Mouse (Mus musculus): ENCODE measurements around the gene Fxr2. TPM values are rescaled to one million over a fixed set of nuclear protein-coding genes. Genes with fewer than 3 reads are reported as not detected.
A peak's percentile ranks its signal among the peaks of the same experiment; 100 is the strongest.

Fxr2 gene
- polyA plus RNA-seq, 1 experiment from 2014 or later: 31.2 TPM

- Histone ChIP-seq H3K36me3 (ENCODE audit: insufficient read depth) (peaks cover 98% of the 10 kb centered on the region), H3K9ac (no peak overlapping the region), H3K27me3 (ENCODE audit: insufficient read depth, low read length) (no peaks in the 10 kb centered on the region), H3K4me1 (ENCODE audit: insufficient read depth) (no peaks in the 10 kb centered on the region), H3K4me2 (no peak overlapping the region), H3K4me3 (ENCODE audit: low read depth, low read length) (no peak overlapping the region), H3K9me3 (ENCODE audit: low read depth, low read length) (no peaks in the 10 kb centered on the region), H3K27ac (ENCODE audit: low read depth) (no peak overlapping the region)
- TF ChIP-seq CTCF (IDR thresholded peaks at IDR 0.05; ENCODE audit: low read depth): no peak
- ATAC-seq (ENCODE audit: insufficient read depth): no peak
- WGBS: 91% methylated on average over 5 of the region's 5 CpGs
- DNase-seq: no peak
Observed at GRCm38 (mm10) chr11:69645860-69646259, 13.1 kb downstream of the Fxr2 start.

- DNase-seq: no peak
- peaks cover 81% of the 10 kb centered on the region for H3K36me3 ChIP-seq (ENCODE audit: insufficient read depth)
- no peak for TF ChIP-seq CTCF (IDR thresholded peaks at IDR 0.05; ENCODE audit: low read depth)
- 73% methylated on average over 5 of the region's 5 CpGs for WGBS
- no peaks in the 10 kb centered on the region for H3K27me3 ChIP-seq (ENCODE audit: insufficient read depth, low read length)
- no peak for ATAC-seq (ENCODE audit: insufficient read depth)
- H3K4me2 ChIP-seq: no peak overlapping the region
- no peaks in the 10 kb centered on the region for H3K9me3 ChIP-seq (ENCODE audit: low read depth, low read length)
- no peak overlapping the region for H3K9ac ChIP-seq
- no peaks in the 10 kb centered on the region for H3K4me1 ChIP-seq (ENCODE audit: insufficient read depth)
- no peak overlapping the region for H3K4me3 ChIP-seq (ENCODE audit: low read depth, low read length)
- no peak overlapping the region for H3K27ac ChIP-seq (ENCODE audit: low read depth)
Observed at GRCm38 (mm10) chr11:69653399-69653798, 20.6 kb downstream of the Fxr2 start.

- peaks cover 75% of the 10 kb centered on the region for H3K36me3 ChIP-seq (ENCODE audit: insufficient read depth)
- H3K9ac ChIP-seq: no peak overlapping the region
Observed at GRCm38 (mm10) chr11:69654760-69655159, 22.0 kb downstream of the Fxr2 start.

GRCm38 (mm10) chr11:69655264-69656064 is 22.7 kb downstream of the Fxr2 start, which contains the start of gene Sox15:
Gene Sox15, plus strand, starts transcription at chr11:69655314.
- Histone ChIP-seq H3K27me3 (ENCODE audit: insufficient read depth, low read length) (no peaks in the 10 kb centered on the region), H3K27ac (ENCODE audit: low read depth) (peak within 1 kb of the TSS; percentile 33; the same call in 1 of the 2 replicates), H3K9me3 (ENCODE audit: low read depth, low read length) (no peaks in the 10 kb centered on the region), H3K4me1 (ENCODE audit: insufficient read depth) (no peaks in the 10 kb centered on the region), H3K36me3 (ENCODE audit: insufficient read depth) (peaks cover 72% of the 10 kb centered on the region), H3K4me3 (ENCODE audit: low read depth, low read length) (no peak within 1 kb of the TSS), H3K9ac (no peak within 1 kb of the TSS), H3K4me2 (peak within 1 kb of the TSS; percentile 32)
- ATAC-seq (ENCODE audit: insufficient read depth) (peak; percentile 83), DNase-seq (peak; percentile 93)
- peak; percentile 84 for TF ChIP-seq CTCF (IDR thresholded peaks at IDR 0.05; ENCODE audit: low read depth)
- 19% methylated on average over 34 of the region's 34 CpGs for WGBS

More at GRCm38 (mm10) chr11:69654760-69655159, 22.0 kb downstream of the Fxr2 start:
- no peak for ATAC-seq (ENCODE audit: insufficient read depth)
- Histone ChIP-seq H3K27me3 (ENCODE audit: insufficient read depth, low read length) (no peaks in the 10 kb centered on the region), H3K9me3 (ENCODE audit: low read depth, low read length) (no peaks in the 10 kb centered on the region), H3K4me3 (ENCODE audit: low read depth, low read length) (no peak overlapping the region), H3K27ac (ENCODE audit: low read depth) (peak overlapping the region; percentile 33; the same call in 1 of the 2 replicates), H3K4me2 (no peak overlapping the region), H3K4me1 (ENCODE audit: insufficient read depth) (no peaks in the 10 kb centered on the region)
- 28% methylated on average over 9 of the region's 9 CpGs for WGBS
- DNase-seq: peak; percentile 21
- no peak for TF ChIP-seq CTCF (IDR thresholded peaks at IDR 0.05; ENCODE audit: low read depth)

GRCm38 (mm10) chr11:69656065-69656455 is 23.3 kb downstream of the Fxr2 start:
- Histone ChIP-seq H3K4me2 (no peak overlapping the region), H3K4me1 (ENCODE audit: insufficient read depth) (no peaks in the 10 kb centered on the region), H3K9ac (no peak overlapping the region), H3K27ac (ENCODE audit: low read depth) (no peak overlapping the region), H3K27me3 (ENCODE audit: insufficient read depth, low read length) (no peaks in the 10 kb centered on the region), H3K36me3 (ENCODE audit: insufficient read depth) (peaks cover 66% of the 10 kb centered on the region), H3K9me3 (ENCODE audit: low read depth, low read length) (no peaks in the 10 kb centered on the region), H3K4me3 (ENCODE audit: low read depth, low read length) (no peak overlapping the region)
- DNase-seq: no peak
- no peak for TF ChIP-seq CTCF (IDR thresholded peaks at IDR 0.05; ENCODE audit: low read depth)
- ATAC-seq (ENCODE audit: insufficient read depth): no peak
- 66% methylated on average over 5 of the region's 5 CpGs for WGBS

- no peak overlapping the region; the same call in 1 of the 2 replicates for H3K9ac ChIP-seq
- H3K27ac ChIP-seq (ENCODE audit: low read depth): no peak overlapping the region; the same call in 1 of the 2 replicates
- H3K4me1 ChIP-seq (ENCODE audit: insufficient read depth): no peaks in the 10 kb centered on the region
- H3K4me3 ChIP-seq (ENCODE audit: low read depth, low read length): no peak overlapping the region
- TF ChIP-seq CTCF (IDR thresholded peaks at IDR 0.05; ENCODE audit: low read depth): peak; percentile 82
- DNase-seq: peak; percentile 90
- no peaks in the 10 kb centered on the region for H3K9me3 ChIP-seq (ENCODE audit: low read depth, low read length)
- no peak overlapping the region for H3K4me2 ChIP-seq
- WGBS: 73% methylated on average over 10 of the region's 10 CpGs
- no peak for ATAC-seq (ENCODE audit: insufficient read depth)
- no peaks in the 10 kb centered on the region for H3K27me3 ChIP-seq (ENCODE audit: insufficient read depth, low read length)
- H3K36me3 ChIP-seq (ENCODE audit: insufficient read depth): peaks cover 59% of the 10 kb centered on the region
Observed at GRCm38 (mm10) chr11:69656617-69657461, 24.0 kb downstream of the Fxr2 start.

GRCm38 (mm10) chr11:69657462-69657881 is 24.7 kb downstream of the Fxr2 start:
- no peak for TF ChIP-seq CTCF (IDR thresholded peaks at IDR 0.05; ENCODE audit: low read depth)
- no peak for ATAC-seq (ENCODE audit: insufficient read depth)
- Histone ChIP-seq H3K4me2 (no peak overlapping the region), H3K4me3 (ENCODE audit: low read depth, low read length) (no peak overlapping the region), H3K4me1 (ENCODE audit: insufficient read depth) (no peaks in the 10 kb centered on the region), H3K9me3 (ENCODE audit: low read depth, low read length) (no peaks in the 10 kb centered on the region), H3K36me3 (ENCODE audit: insufficient read depth) (peaks cover 53% of the 10 kb centered on the region), H3K27ac (ENCODE audit: low read depth) (no peak overlapping the region), H3K9ac (no peak overlapping the region), H3K27me3 (ENCODE audit: insufficient read depth, low read length) (no peaks in the 10 kb centered on the region)
- 78% methylated on average over 15 of the region's 15 CpGs for WGBS
- DNase-seq: no peak

All from lung, embryonic 14.5 days (tissue).